Mouse (Mus musculus) urinary bladder, adult 2 months (tissue): ENCODE data around the gene Olfr675. TPM values are rescaled to one million over a fixed set of nuclear protein-coding genes. Genes with fewer than 3 reads are reported as not detected.
"Not testable (repeated sequence)": the region's sequence is repeated elsewhere in the genome, so short reads cannot be mapped to it uniquely, and the experiment has no call there.

ENCODE experiments used
- DNase-seq: peaks from one replicate; pipeline ENCODE4 v3.0.0; 2022; ENCODE audit warnings: low spot score
- polyA plus RNA-seq: library from polyadenylated mRNA; depleted of rRNA; stranded (reverse); fragments of >200 nt; gene quantifications from 2 replicates; pipeline ENCODE4 v1.2.3, GENCODE M21; 2012; rRNA removed

Gene Olfr675
- not detected in 2 replicates for polyA plus RNA-seq

DNA sequence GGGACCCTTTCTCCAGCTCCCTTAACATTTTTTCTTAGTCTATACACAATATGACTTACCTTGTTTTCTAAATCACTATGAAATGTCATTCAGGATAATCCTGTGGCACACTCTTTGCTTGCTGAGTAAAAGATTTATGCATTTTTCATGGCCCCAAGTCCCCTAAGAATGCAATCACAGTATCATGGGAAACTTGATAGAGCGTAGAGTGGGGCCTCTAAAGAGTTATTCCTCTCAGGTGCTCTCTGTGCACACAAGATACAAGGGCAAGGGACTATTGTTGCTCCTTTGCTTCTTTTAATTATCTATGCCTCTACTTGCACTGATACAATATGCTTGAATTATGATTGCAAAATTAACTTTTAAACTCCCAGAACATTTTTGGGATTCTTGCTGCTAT lies at the start of gene Olfr675:
Gene Olfr675 (minus strand): TSS at position 101 of the 400 bp plus-strand sequence.
- no peak for DNase-seq

GRCm38 (mm10) chr7:105064175-105064574 lies 35.9 kb upstream of the Olfr675 start, which contains the start of gene Olfr678:
Olfr678 (plus strand) TSS chr7:105064475.
- no peak for DNase-seq

DNA sequence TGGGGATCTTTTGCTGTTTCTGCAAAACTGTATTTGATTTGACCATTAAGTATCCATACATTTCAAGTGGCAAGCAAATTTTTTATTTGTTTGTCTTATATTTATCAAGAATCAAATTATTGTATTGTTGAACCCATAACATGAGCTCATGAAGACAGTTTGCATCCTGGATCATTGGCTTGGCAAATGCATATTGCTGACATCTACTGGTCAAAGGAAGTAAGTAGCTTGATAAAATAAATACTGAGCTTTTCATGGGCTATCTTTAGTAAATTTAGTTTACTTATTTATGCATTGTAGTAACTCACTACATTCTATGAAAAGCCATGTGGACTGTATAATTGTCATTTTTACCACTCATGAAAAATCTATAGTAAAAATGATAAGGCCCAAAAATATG lies 30.7 kb upstream of the Olfr675 start:
- no peak for DNase-seq

DNA sequence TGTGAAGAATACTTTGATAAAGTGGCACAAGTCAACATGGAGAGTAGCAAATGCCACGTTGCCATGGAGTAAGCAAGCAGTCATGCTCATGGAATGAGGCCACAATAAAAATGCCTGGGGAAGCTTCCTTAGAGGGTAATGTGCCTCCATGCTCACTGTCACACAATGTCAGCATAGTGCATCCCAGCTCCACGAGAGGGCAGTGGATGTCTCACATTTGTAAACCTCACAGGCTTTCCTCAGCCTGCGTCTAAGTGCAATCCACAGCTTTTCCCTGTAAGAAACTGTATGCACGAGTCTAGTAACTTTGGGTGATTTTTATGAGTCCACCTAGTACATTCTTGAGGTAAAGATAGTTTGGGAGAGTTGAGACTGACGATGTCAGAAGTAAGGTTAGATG lies 5.6 kb upstream of the Olfr675 start:
- not testable (repeated sequence) for DNase-seq

- no peak for DNase-seq
These were observed 4.1 kb upstream of the Olfr675 start, which contains the start of gene Olfr676 for GRCm38 (mm10) chr7:105032398-105032797. Olfr676 (plus strand) TSS chr7:105032698.

DNA sequence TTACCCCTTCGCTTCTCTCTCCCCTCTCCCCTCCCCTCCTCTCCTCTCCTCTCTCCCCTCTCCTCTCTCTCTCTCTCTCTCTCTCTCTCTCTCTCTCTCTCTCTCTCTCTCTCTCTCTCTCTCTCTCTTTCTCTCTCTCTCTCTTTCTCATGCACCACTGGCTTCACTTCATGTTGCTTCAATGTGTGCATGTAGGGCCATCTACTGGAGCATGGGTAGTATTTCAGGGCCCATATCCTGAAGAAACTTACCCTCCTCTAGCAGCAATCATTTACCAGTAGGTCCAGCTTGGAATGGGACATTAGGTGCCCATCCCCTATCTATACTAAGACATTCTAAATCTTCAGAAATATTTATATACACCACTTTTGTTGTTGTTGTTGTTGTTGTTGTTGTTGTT lies 5.7 kb downstream of the Olfr675 start:
- DNase-seq, result no peak

GRCm38 (mm10) chr7:105001929-105002328 lies 26.3 kb downstream of the Olfr675 start, which contains the start of gene Olfr672:
Olfr672 (minus strand) TSS chr7:105002029.
- no peak for DNase-seq

GRCm38 (mm10) chr7:104979026-104979425 lies 49.2 kb downstream of the Olfr675 start, which contains the start of gene Olfr671:
Olfr671 (minus strand) TSS chr7:104979126.
- DNase-seq, result no peak

DNA sequence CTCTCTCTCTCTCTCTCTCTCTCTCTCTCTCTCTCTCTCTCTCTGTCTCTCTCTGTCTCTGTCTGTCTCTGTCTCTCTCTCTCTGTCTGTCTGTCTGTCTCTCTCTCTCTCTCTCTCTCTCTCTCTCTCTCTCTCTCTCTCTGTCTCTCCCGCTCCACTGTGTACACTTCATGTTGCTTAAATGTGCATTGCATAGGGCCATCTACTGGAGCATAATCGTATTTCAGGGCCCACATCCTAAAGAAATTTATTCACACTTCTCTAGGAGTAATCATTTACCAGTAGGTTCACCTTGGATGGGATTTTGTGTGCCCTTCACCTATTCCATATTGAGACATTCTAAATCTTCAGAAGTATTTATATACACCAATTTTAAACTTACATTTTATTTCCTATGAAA lies 55.8 kb downstream of the Olfr675 start:
- not testable (repeated sequence) for DNase-seq

Other genes with a start within 250 kb of the Olfr675 start
- not detected in 2 replicates for gene Usp17lb, start 185.9 kb downstream of the Olfr675 start, polyA plus RNA-seq
- not detected in 2 replicates for gene Usp17la, start 171.5 kb downstream of the Olfr675 start, polyA plus RNA-seq
- not detected in 2 replicates for gene Olfr665, start 150.4 kb downstream of the Olfr675 start, polyA plus RNA-seq
- gene Olfr666, start 132.5 kb downstream of the Olfr675 start, polyA plus RNA-seq, result not detected in 2 replicates
- not detected in 2 replicates for gene Olfr667, start 107.0 kb downstream of the Olfr675 start, polyA plus RNA-seq
- gene Olfr668, start 100.4 kb downstream of the Olfr675 start, polyA plus RNA-seq, result not detected in 2 replicates
- not detected in 2 replicates for gene Olfr669, start 94.2 kb downstream of the Olfr675 start, polyA plus RNA-seq
- gene Olfr670, start 65.8 kb downstream of the Olfr675 start, polyA plus RNA-seq, result not detected in 2 replicates
- not detected in 2 replicates for gene Olfr671, start 49.3 kb downstream of the Olfr675 start, polyA plus RNA-seq
- not detected in 2 replicates for gene Olfr672, start 26.4 kb downstream of the Olfr675 start, polyA plus RNA-seq
- not detected in 2 replicates for gene Olfr676, start 4.2 kb upstream of the Olfr675 start, polyA plus RNA-seq
- not detected in 2 replicates for gene Olfr677, start 22.9 kb upstream of the Olfr675 start, polyA plus RNA-seq
- not detected in 2 replicates for gene Olfr678, start 36.0 kb upstream of the Olfr675 start, polyA plus RNA-seq
- not detected in 2 replicates for gene Olfr679, start 52.7 kb upstream of the Olfr675 start, polyA plus RNA-seq
- not detected in 2 replicates for gene Olfr680-ps1, start 64.4 kb upstream of the Olfr675 start, polyA plus RNA-seq
- gene Olfr681, start 88.4 kb upstream of the Olfr675 start, polyA plus RNA-seq, result not detected in 2 replicates
- gene Olfr683, start 118.6 kb upstream of the Olfr675 start, polyA plus RNA-seq, result not detected in 2 replicates
- not detected in 2 replicates for gene Olfr684, start 135.2 kb upstream of the Olfr675 start, polyA plus RNA-seq
- gene Olfr685, start 157.6 kb upstream of the Olfr675 start, polyA plus RNA-seq, result not detected in 2 replicates
- not detected in 2 replicates for gene Olfr686, start 179.0 kb upstream of the Olfr675 start, polyA plus RNA-seq